Mouse (Mus musculus): Measurements from ENCODE around the gene Eml4. TPM values are rescaled to one million over a fixed set of nuclear protein-coding genes. Genes with fewer than 3 reads are reported as not detected.

The Eml4 gene
- polyA plus RNA-seq, 1 experiment = 22.1 TPM

- no peak for TF ChIP-seq POLR2A (IDR thresholded peaks at IDR 0.05; ENCODE audit: extremely low read depth, insufficient read depth, low read length)
- TF ChIP-seq CTCF (IDR thresholded peaks at IDR 0.05; ENCODE audit: extremely low read depth, insufficient read depth, low read length) = no peak
- peaks cover 3% of the 10 kb centered on the region; the same call in 1 of the 2 replicates for H3K4me1 ChIP-seq (ENCODE audit: control insufficient read depth, insufficient read depth, low read length)
- H3K27ac ChIP-seq (ENCODE audit: insufficient read depth, low read length) = no peak overlapping the region
- no peak overlapping the region for H3K4me3 ChIP-seq (ENCODE audit: insufficient read depth, low read length)
Measured at GRCm38 (mm10) chr17:83398756-83399155, 48.0 kb downstream of the Eml4 start.

GRCm38 (mm10) chr17:83430607-83431006 lies 79.9 kb downstream of the Eml4 start:
- H3K4me3 ChIP-seq (ENCODE audit: insufficient read depth, low read length) = no peak overlapping the region
- no peak overlapping the region for H3K27ac ChIP-seq (ENCODE audit: insufficient read depth, low read length)
- H3K4me1 ChIP-seq (ENCODE audit: control insufficient read depth, insufficient read depth, low read length) = no peaks in the 10 kb centered on the region
- TF ChIP-seq POLR2A (IDR thresholded peaks at IDR 0.05; ENCODE audit: extremely low read depth, insufficient read depth, low read length) (no peak), CTCF (IDR thresholded peaks at IDR 0.05; ENCODE audit: extremely low read depth, insufficient read depth, low read length) (no peak)

- Histone ChIP-seq H3K4me1 (ENCODE audit: control insufficient read depth, insufficient read depth, low read length) (no peaks in the 10 kb centered on the region), H3K27ac (ENCODE audit: insufficient read depth, low read length) (no peak overlapping the region), H3K4me3 (ENCODE audit: insufficient read depth, low read length) (no peak overlapping the region)
- TF ChIP-seq POLR2A (IDR thresholded peaks at IDR 0.05; ENCODE audit: extremely low read depth, insufficient read depth, low read length) (no peak), CTCF (IDR thresholded peaks at IDR 0.05; ENCODE audit: extremely low read depth, insufficient read depth, low read length) (no peak)
Measured at GRCm38 (mm10) chr17:83443406-83443805, 92.7 kb downstream of the Eml4 start.

- no peak for TF ChIP-seq CTCF (IDR thresholded peaks at IDR 0.05; ENCODE audit: extremely low read depth, insufficient read depth, low read length)
- no peak for TF ChIP-seq POLR2A (IDR thresholded peaks at IDR 0.05; ENCODE audit: extremely low read depth, insufficient read depth, low read length)
- no peak overlapping the region for H3K27ac ChIP-seq (ENCODE audit: insufficient read depth, low read length)
- H3K4me3 ChIP-seq (ENCODE audit: insufficient read depth, low read length) = no peak overlapping the region
- peaks cover 2% of the 10 kb centered on the region for H3K4me1 ChIP-seq (ENCODE audit: control insufficient read depth, insufficient read depth, low read length)
Measured at GRCm38 (mm10) chr17:83449583-83449982, 98.9 kb downstream of the Eml4 start.

- peaks cover 2% of the 10 kb centered on the region for H3K4me1 ChIP-seq (ENCODE audit: control insufficient read depth, insufficient read depth, low read length)
- H3K4me3 ChIP-seq (ENCODE audit: insufficient read depth, low read length) = no peak overlapping the region
- H3K27ac ChIP-seq (ENCODE audit: insufficient read depth, low read length) = no peak overlapping the region
- TF ChIP-seq POLR2A (IDR thresholded peaks at IDR 0.05; ENCODE audit: extremely low read depth, insufficient read depth, low read length) = no peak
- TF ChIP-seq CTCF (IDR thresholded peaks at IDR 0.05; ENCODE audit: extremely low read depth, insufficient read depth, low read length) = no peak
Measured at GRCm38 (mm10) chr17:83451367-83451766, 100.6 kb downstream of the Eml4 start.

GRCm38 (mm10) chr17:83451796-83452195 lies 101.1 kb downstream of the Eml4 start:
- Histone ChIP-seq H3K4me3 (ENCODE audit: insufficient read depth, low read length) (no peak overlapping the region), H3K4me1 (ENCODE audit: control insufficient read depth, insufficient read depth, low read length) (peaks cover 2% of the 10 kb centered on the region), H3K27ac (ENCODE audit: insufficient read depth, low read length) (no peak overlapping the region)
- TF ChIP-seq CTCF (IDR thresholded peaks at IDR 0.05; ENCODE audit: extremely low read depth, insufficient read depth, low read length) = no peak
- no peak for TF ChIP-seq POLR2A (IDR thresholded peaks at IDR 0.05; ENCODE audit: extremely low read depth, insufficient read depth, low read length)

GRCm38 (mm10) chr17:83452451-83452850 lies 101.7 kb downstream of the Eml4 start:
- no peak overlapping the region for H3K27ac ChIP-seq (ENCODE audit: insufficient read depth, low read length)
- H3K4me3 ChIP-seq (ENCODE audit: insufficient read depth, low read length) = no peak overlapping the region
- peaks cover 2% of the 10 kb centered on the region for H3K4me1 ChIP-seq (ENCODE audit: control insufficient read depth, insufficient read depth, low read length)
- TF ChIP-seq POLR2A (IDR thresholded peaks at IDR 0.05; ENCODE audit: extremely low read depth, insufficient read depth, low read length) (no peak), CTCF (IDR thresholded peaks at IDR 0.05; ENCODE audit: extremely low read depth, insufficient read depth, low read length) (no peak)

- TF ChIP-seq CTCF (IDR thresholded peaks at IDR 0.05; ENCODE audit: extremely low read depth, insufficient read depth, low read length) (no peak), POLR2A (IDR thresholded peaks at IDR 0.05; ENCODE audit: extremely low read depth, insufficient read depth, low read length) (no peak)
- Histone ChIP-seq H3K4me3 (ENCODE audit: insufficient read depth, low read length) (no peak overlapping the region), H3K4me1 (ENCODE audit: control insufficient read depth, insufficient read depth, low read length) (peaks cover 2% of the 10 kb centered on the region), H3K27ac (ENCODE audit: insufficient read depth, low read length) (no peak overlapping the region)
Measured at GRCm38 (mm10) chr17:83453587-83453986, 102.9 kb downstream of the Eml4 start.

GRCm38 (mm10) chr17:83457271-83457670 lies 106.5 kb downstream of the Eml4 start:
- Histone ChIP-seq H3K4me1 (ENCODE audit: control insufficient read depth, insufficient read depth, low read length) (no peaks in the 10 kb centered on the region), H3K4me3 (ENCODE audit: insufficient read depth, low read length) (no peak overlapping the region), H3K27ac (ENCODE audit: insufficient read depth, low read length) (no peak overlapping the region)
- TF ChIP-seq POLR2A (IDR thresholded peaks at IDR 0.05; ENCODE audit: extremely low read depth, insufficient read depth, low read length) (no peak), CTCF (IDR thresholded peaks at IDR 0.05; ENCODE audit: extremely low read depth, insufficient read depth, low read length) (no peak)

- H3K27ac ChIP-seq (ENCODE audit: insufficient read depth, low read length) = no peak overlapping the region
- TF ChIP-seq CTCF (IDR thresholded peaks at IDR 0.05; ENCODE audit: extremely low read depth, insufficient read depth, low read length) = no peak
- no peak for TF ChIP-seq POLR2A (IDR thresholded peaks at IDR 0.05; ENCODE audit: extremely low read depth, insufficient read depth, low read length)
- H3K4me1 ChIP-seq (ENCODE audit: control insufficient read depth, insufficient read depth, low read length) = no peaks in the 10 kb centered on the region
- H3K4me3 ChIP-seq (ENCODE audit: insufficient read depth, low read length) = no peak overlapping the region
Measured at GRCm38 (mm10) chr17:83465969-83466368, 115.2 kb downstream of the Eml4 start.

Measured in cortical plate, adult 2 months (tissue).